Mouse (Mus musculus) lung, postnatal 4 days (tissue): ENCODE measurements around the gene Fgf15.
"Not testable (repeated sequence)": the region's sequence is repeated elsewhere in the genome, so short reads cannot be mapped to it uniquely, and the experiment has no call there.

Experiments
- DNase-seq, 2 experiments: peaks; one replicate each; pipeline ENCODE4 v3.0.0; 2021

Fgf15 gene

DNA sequence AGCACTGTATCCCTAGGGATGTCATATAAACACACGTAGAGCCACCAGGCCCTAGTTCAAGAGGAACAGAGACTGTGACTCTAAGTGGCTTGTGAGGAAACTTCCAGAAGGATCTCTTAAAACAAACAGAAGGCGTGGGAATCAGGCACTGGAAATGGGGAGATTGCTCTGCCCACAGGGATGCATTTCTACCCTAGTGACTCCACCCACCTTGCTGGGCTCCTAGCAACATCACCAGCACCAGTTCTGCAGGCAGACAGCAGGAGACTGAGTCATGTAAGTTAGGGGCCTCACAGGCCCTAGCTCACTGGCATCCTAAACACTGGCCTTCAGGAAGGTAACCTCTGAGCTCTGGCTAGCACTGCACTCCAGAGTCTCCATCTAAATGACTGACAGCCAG is 4.5 kb upstream of the Fgf15 start:
- DNase-seq, result no peak

DNA sequence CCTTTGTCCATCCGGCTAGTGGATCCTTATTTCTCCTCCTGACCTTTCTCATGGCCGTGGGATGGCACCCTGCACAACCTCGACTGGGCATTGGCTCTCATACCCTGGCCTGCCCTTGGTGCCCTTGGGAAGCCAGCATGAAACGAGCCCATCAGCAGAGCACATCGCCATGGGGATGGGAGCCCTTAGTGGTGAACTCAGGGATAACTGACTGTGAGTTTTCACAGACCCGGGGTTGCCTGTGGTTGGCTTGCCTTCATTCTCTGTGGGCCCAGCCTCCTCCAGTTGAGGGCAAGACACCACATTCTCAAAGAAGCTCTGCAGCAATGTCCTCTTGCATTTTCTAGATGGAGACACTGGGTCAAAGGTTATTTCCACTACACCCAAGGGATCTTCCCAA is 4.0 kb upstream of the Fgf15 start:
- no peak for DNase-seq

- no peak for DNase-seq
These were observed 2.1 kb upstream of the Fgf15 start for GRCm38 (mm10) chr7:144894191-144894590.

DNA sequence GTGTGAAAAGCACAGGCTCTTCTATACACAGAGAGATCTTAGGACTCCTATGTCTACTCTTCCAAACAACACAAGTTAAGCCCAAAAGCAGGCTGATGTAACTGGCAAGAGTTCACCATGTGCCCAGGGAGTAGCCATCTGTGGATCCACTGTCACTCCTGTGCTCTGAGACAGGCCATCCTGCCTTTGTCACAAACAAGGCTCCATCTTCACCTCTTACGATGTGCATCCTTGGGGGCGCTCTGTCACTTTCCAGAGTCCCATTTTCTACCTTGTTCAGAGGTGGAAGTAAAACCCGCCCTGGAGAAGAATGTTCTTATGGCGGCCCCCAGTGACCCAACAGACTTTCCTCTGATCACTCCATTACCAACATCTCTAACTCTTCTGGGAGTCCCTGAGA is 1.6 kb upstream of the Fgf15 start:
- DNase-seq, result no peak

DNA sequence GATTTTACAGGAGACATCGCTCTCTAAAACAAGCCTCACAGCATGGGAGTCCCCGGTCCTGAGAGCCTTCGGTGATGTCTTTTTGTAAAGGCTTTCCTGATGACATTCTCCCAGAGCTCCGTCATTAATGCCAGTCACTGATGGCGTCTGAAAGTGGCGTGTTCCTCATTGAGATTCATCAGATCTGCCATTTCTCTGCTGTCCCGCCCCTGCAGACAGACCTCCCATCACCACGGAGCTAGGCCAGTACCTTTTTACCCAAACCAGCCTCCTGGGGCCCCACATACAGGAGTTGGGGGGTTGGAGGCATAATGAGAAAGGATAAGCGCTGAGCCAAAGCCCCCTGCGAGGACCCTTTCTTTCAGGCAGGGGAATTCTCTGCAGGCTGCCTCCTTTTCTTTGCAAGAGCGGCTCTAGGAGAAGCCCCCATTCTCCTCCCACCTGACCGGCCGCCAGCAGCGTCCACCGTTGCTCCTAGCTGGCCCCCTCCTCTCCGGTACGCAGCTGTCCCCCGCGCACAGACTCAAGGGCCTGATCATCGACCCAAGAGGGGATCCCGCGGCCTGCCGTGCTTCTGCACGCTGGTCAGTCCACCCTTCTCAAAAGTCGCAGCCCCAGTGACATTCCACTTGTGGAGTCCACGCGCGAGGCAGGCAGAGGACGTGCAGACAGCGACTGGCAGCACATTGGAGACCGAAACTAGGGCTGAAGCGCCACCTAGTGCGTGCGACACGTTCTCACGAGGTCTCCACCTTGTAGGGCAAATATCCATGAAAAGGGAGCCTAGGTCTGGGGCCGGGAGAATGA is 823 bp upstream of the Fgf15 start:
- DNase-seq, result peak; percentile 71 to 82

DNA sequence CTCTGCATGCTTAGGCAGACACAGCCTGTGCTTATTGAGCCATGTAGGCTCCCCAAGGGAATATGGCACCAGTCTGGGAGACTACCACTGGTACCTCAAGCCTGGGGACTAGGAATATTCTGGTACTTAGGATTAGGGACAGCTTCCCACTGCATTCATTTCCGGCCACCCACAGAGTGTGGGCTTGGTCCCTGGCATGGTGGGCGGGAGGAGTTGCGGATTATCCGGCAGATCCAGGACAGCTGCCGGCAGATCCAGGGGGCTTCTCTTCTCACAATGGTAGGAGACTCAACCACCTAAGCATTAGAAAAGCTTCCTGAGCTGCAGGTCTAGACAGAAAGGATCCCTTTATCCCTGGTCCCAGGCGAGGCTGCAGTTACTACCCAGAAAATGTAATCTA is 2.2 kb downstream of the Fgf15 start:
- DNase-seq, result no peak

GRCm38 (mm10) chr7:144905514-144905913 is 9.2 kb downstream of the Fgf15 start:
- not testable (repeated sequence) for DNase-seq

DNA sequence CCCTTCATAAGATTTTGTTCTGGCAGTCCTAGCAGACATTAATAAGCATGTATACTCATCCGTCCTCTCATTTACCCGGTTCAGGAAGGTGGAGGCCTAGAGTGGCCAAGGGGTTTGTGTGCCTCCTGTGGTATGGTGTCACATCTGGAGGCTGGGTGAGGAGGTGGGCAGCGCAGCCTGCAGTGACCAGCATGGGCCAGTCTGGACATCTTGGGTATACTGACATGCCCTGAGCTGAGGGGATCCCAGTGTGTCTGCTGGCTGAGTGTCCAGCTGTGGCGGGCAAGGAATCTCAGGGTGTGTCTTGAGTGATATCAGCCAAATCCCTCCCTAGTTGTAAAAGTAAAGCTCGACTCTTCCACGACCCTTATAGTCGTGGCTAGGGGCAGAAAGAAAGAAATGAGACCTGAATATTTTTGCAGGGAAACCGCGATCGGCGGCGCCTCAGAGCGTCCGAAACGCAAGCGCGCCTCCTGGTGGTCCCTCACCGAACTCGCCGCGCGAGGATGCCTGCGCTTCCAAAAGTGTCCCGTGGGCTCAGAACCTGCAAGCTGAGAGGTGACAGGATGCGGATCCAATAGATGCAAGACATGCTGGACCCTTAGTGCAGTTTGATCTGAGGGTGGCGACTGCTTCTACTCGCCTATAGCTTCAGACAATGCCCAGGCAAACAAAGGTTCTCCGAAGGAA is 10.5 kb downstream of the Fgf15 start:
- peak; percentile 44 to 74 for DNase-seq

GRCm38 (mm10) chr7:144907793-144908192 is 11.5 kb downstream of the Fgf15 start:
- DNase-seq, result no peak

GRCm38 (mm10) chr7:144908705-144909104 is 12.4 kb downstream of the Fgf15 start:
- no peak for DNase-seq

GRCm38 (mm10) chr7:144911121-144911520 is 14.8 kb downstream of the Fgf15 start:
- no peak for DNase-seq

- no peak for DNase-seq
These were observed 16.6 kb downstream of the Fgf15 start for GRCm38 (mm10) chr7:144912897-144913296.

- DNase-seq, result peak in 1 of 2 experiments; percentile 30
These were observed 18.1 kb downstream of the Fgf15 start for GRCm38 (mm10) chr7:144914296-144914947.

DNA sequence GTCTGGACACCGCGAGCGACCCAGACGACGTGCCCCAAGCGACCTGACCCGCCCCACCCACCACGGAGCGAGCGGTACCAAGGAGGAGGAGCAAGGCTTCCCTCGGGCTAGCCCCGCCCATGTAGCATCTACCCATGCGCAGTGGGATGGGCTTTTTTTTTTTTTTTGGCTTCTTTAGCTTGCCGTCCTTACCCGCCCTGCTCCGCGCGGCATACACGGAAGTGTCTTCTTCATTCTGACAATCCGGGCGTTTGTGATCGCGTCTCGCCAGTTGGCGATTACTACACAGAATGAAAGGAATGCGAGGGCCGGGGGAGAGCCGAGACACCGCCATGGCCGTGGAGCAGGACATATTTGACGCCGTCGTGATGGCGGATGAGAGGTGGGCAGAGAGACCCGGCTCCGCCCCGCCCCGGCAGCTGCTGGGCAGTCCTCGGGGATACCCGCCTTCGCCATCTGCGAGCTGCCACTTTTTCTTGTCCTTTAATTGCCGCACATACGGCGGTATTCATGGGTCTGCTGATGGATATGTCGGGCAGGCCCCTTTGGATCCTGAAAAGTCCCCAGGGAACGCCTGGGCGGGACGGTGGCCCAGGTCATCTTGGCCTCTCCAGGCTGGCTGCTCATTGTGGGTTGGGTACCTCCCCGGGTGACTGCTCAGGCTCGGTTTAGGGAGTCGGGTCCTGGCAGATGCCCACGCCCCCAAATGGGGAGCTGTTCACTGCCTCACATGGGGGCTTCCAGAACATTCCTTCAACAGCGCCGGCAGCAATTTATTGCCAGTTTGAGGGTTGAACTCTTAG is 18.8 kb downstream of the Fgf15 start, which contains the start of gene LTO1:
LTO1 (plus strand) TSS at position 153 of the 803 bp plus-strand sequence.
- peak; percentile 93 to 94 for DNase-seq

DNA sequence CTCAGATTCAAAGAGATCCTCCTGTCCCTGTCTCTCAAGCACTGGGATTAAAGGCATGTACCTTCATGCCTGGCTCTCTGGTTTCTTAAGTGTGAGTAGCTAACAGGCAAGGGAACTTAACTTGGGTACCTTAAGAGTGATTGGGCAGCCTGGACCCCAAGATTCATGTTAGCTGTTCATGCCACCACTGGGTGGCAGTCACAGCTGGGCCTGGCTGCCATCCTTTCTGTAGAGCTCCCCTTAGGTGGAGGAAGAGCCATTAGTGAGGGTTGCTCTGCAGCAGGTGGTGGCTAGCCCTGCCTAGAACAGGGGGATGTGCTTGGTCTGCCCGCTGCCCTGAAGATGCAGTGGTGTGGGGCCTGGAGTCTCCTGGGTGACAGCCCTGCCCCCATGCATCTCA is 22.5 kb downstream of the Fgf15 start:
- no peak for DNase-seq

GRCm38 (mm10) chr7:144927591-144927990 is 31.3 kb downstream of the Fgf15 start:
- no peak for DNase-seq

DNA sequence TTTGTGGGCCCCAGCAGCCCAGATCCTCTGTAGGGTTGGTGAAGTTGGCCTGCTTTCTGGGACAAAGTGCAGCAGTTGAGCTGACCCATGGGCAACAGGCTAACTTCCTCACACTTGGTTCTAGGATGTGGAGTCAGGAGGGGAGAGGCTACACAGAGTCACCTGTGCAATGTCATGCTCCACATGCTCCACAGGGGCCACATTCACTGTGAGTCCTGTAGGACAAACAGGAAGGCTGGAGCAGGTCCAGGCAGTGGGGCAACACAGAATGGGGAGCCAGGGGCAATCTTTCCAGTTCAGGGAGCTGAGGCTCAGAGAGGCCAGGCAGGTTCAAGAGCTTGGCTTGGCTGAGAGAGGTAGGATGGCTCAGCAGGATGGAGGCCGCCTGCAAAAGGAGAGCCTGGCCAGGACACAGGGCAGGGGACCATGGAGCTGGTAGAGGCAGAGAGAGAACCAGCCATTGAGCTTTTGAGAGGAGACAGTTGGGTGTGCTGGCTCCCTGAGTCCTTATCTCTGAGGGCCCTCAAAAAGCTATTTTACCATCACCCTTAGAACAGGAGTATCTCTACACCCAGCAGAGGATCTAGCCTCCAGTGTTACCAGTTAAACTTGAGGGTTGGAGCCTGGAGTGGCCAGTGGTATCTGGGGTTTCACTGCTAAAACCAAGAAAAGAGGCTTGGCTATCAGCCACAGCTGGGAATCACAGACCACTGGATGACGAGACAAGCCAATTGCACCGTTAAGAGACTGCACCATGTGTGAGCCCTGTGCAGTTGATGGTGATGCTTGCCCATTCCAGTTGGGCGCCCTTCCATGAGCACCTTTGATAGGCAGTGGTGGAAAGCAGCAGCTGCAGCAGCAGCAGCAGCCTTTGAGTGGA is 31.9 kb downstream of the Fgf15 start:
- DNase-seq, result no peak

- DNase-seq, result no peak
These were observed 32.5 kb downstream of the Fgf15 start for GRCm38 (mm10) chr7:144928889-144929210.

- DNase-seq, result no peak
These were observed 33.2 kb downstream of the Fgf15 start for GRCm38 (mm10) chr7:144929506-144929905.

DNA sequence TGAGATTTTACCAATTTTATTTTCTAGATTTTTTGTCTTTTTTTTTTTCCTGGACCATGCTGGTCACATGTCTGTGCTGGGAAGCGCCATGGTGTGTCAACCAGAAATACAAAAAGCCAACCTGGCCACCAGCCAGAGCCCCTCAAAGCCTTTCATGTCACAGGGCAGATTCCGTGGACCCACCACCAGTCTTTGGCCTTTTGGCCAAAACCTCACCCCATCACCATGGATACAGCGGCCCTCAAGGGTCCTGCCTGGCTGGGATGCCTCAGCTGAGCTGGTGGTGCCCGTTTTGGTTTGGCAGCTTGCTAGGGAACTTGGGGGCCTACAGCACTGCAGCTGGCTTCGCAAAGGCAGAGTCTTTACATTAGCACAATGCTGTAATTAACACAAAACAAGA is 33.6 kb downstream of the Fgf15 start:
- DNase-seq, result no peak

- DNase-seq, result peak in 1 of 2 experiments; percentile 45
These were observed 35.4 kb downstream of the Fgf15 start for GRCm38 (mm10) chr7:144931778-144932177.

DNA sequence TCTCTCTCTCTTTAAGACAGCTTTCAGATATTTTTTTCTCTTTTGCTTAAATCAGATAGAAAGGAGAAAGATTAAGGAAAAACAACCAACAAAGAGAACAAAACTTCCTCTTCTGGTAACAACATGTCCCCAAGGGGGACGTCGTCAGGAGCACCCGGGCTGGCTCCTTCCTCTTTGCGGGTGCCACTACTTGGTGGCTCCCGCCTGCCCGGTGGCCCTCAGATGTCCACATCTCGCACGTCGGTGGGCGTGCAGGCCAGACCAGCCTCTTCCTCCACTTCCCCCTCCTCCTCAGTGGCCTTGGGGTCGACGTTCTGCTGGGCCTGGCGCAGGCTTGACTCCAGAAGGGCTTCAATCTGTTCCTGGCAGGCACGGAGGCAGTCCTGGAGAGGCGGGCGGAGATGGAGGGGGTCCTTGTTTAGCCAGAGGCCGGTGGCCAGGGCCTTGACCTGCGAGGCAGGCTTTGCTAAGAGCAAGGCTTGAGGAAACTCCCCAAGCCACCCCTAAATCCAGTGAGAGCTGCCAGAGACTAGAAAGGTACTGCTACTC is 36.1 kb downstream of the Fgf15 start:
- peak in 1 of 2 experiments; percentile 40 for DNase-seq
